Mouse (Mus musculus) urinary bladder, adult 18-20 months (tissue): ENCODE measurements around the gene Cdkal1.

ENCODE experiments used
- DNase-seq, 2 experiments: peaks; one replicate each; pipeline ENCODE4 v3.0.0; 2022; ENCODE audit warnings: low spot score in 2 of 2, mixed read lengths in 2 of 2

Cdkal1 gene

DNA sequence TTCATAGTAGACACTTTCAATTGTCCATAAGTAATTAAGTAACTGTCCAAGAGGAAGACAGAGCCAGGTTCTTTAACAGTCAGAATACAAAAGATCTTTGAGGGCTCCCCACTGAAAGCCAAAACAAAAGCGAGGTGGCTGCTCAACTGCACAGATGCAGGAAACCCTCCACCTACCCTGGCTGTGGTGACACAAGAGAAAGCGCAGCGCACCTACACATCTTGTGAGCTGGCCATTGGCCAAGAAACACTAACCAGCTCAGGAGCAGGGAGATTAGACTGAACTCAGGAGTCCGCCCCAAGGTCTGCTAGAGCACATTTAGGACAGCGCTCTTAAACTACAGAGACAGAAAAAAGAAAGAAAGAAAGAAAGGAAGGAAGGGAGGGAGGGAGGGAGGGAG lies 226.9 kb downstream of the Cdkal1 start:
- DNase-seq: peak; percentile 34 to 45

DNA sequence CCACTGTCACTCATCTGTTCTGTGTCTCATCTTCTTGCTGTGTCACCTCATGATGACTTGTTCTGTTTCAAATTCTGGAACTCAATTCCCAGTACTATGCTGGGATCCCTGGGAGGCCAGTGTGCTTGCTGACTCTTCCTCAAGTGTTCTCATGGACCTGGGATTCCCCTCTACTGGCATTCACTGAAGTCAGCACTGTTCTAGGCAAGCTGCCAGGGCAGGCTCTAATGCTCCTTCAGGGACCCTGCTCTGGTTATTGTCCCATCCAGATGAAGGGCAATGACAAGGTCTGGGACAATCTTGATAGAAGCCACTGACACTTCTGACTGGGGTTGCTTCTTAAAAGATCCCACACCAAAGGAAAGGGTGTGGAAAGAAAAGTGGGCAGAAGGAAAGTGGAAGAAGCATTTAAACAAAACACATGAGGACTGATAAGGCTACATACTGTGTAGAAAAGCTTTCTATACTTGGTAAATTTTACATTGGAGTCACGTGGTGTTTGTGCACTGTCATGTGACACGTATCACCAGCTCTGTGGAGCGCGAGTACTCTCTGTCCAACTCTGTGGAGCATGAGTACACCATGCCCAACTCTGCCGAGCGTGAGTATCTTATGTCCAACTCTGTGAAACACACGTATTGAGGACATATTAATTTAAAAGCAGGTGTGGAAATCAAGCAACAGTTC lies 227.9 kb downstream of the Cdkal1 start:
- peak in 1 of 2 experiments; percentile 28 for DNase-seq

DNA sequence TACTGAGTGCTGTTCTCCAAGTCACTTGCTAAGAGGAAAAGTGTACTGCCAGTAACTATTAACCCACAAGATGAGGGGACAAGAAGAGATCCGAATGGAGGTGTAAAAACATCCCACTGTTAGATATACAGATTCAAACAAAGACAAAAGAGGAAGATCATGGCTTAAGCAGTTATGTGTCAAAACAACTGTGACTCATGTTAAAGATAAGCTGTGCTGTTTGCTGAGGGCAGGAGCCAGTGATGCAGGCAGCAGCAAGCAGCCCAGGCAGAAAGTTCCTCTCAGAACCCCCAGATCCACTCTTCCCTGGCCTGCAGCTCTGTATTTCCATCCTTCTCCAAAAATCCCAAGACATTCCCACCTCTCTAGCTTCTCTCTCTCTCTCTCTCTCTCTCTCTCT lies 230.5 kb downstream of the Cdkal1 start:
- no peak for DNase-seq

DNA sequence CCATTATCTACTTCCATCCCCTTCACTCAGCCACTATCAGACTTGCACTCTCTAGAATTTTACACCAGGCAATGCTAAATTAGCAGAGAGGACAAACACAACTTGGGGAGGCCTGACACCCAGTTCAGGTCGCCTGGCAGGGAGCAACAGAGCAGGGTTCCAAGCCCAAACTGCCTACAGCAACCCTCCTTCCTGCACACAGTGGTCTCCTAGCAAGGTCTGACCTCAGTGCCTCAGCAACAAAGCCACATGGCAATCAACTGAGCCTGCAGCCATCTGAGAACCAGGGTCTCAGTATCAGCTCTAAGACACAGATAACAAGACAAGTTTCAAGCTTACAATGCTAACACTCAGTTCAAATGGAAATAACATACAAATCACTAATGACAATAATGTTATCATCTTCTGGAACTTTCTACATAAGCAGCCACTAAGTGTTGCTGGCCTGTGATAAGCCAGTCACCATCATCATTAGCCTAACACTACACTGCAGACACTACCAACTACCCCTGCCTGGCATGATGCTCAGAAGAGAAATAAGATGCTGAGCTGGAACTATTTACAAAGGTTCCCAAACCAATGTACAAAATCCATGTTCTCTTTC lies 231.7 kb downstream of the Cdkal1 start:
- no peak for DNase-seq

DNA sequence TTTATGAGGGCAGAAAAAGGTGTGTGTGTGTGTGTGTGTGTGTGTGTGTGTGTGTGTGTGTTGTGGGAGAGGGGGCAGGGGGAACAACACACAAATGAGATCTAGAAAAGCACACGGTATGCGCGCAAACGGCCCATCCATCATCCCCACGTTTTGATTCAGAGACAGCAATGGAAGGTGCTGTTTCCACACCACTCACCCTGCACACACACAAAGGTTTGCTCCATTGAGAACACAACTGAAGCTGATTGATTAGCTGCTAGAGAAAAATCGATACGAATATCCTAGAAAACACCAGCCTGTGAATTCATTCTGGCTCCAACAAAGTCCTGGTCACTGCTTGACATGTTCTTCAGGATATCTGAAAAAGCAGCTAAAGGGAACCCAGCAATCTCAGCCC lies 233.6 kb downstream of the Cdkal1 start:
- DNase-seq: no peak

DNA sequence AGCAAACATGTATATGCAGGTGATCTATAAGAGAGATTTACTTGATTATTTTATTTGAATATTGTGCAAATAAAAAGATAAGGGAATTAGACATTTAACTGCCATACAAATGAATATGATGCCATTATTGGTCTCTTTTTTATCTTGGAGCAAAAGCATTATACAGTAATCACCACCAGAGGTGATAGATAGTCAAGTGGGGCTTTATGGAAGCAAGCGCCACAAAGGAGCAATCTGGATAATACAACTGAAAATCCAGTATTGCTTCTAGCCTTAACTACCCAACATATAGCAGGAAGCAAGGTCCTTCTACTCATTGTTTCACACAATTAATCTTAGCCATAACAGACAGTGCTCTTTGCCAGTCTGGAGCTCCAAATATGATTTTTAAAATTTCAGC lies 234.1 kb downstream of the Cdkal1 start:
- no peak for DNase-seq

DNA sequence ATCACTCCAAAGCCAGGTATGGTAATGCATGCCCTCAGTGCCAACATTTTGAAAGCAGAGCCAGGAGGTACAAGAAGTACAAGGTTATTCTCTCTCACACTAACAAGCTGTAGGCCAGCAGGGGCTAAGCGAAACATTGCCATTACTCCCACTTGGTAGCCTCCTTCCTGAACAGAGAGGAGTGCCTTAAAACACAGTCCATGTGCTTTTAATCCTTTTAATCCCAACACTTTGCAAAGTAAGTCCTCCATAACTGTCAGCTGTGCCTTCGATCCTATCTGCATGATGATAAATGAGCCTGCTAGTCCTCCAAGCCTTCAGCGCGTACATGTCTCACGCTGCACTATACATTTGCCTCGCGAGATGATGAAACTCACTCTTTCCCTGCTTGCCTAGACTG lies 234.6 kb downstream of the Cdkal1 start:
- no peak for DNase-seq

DNA sequence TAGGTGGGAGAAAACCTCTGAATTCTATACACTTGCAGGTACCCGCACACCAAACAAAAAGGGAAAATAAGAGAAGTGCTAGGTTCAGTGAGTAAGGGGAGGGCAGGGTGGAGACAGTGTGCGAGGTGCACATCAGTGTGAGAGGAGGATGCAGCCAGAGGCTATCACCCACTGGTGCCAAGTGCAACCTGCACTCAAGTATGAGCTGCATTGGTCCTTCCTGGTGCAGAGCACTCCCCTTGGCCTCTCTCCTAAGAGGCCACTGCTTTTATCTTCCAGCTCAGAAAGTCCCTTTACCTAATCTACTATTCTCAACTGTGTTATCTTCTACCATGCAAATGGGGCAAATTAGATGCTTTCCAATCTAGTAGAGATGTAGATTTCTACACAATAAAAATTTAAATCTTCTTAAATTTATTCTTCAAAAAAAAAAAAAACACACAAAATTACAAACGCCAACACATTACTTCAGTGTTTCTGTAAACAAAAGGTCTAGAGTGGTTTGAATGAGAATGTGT lies 238.8 kb downstream of the Cdkal1 start:
- DNase-seq: no peak

DNA sequence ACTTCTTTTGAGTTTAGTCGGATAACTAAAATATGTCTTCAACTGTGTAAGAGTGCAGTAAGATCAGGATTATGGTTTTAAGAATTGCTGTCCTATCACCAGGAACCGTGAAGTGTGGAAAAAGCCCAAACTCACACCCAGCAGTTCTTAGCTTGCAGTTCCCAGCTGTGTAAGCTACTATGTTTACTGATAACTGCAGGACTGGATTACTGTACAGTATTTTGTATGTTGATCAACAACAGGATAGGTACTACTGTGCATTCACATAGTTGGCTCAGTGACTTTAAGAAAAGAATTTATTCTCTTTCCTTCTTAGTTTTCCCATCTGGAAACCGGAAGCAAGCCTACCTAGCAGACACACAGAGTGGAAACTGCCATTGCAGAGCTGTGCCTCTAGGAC lies 239.5 kb downstream of the Cdkal1 start:
- DNase-seq: no peak

DNA sequence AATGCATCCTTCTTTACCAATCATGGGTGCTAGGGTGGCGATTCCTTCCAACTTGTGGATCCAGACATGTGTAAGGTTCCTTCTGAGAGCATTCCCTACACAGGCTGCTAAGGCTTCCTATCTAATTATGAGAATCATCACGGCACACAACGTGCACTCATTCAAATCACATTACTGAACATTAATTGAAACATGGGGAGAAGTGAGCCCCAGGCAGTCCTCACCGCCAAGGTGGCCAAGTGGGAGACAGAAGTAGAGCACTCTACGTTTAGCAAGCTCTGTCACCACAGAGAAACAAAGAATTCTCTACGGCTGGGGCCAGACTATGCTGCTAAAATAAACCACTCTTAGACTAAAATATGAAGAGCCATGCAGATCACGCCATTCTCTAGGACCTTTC lies 240.4 kb downstream of the Cdkal1 start:
- no peak for DNase-seq

DNA sequence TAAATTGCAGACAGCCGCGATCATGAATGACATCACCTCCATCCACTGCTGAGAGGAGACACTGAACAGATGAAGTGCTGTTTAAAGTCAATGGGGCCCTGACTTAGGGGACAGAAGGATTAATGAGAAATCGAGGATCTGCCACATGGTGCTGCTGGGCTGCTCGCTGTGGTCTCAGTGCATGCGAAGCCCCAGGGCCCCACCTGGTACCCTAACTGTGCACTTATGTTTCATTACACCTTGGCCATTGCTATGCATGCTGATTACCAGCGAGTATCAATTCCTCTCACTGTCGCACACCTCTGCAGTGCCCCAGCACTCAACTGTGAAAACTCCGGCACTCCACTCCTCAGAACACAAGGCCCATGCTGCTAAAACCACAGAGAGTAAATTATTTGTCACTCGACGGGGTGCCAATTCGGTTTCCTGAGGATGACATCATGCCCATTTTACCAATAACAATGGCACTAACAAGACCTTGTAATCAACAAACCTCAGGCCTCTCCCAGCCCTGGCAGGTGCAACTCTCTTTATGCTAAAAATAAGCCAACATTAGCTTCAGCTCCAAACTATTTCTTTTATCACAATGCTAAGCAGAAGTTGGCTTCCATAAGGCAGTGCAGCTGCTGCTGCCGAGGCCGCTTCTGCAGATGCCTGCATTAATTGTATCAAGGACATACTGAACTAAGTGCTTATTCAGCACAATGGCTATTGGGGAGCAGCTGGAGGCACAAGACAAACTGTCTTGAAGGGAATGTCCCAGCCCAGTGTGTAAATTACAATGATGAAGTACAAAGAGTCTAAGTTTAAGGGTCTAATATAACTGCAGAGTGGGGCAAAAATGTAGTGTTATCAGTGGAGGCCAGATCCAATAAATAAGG lies 245.2 kb downstream of the Cdkal1 start:
- no peak for DNase-seq

DNA sequence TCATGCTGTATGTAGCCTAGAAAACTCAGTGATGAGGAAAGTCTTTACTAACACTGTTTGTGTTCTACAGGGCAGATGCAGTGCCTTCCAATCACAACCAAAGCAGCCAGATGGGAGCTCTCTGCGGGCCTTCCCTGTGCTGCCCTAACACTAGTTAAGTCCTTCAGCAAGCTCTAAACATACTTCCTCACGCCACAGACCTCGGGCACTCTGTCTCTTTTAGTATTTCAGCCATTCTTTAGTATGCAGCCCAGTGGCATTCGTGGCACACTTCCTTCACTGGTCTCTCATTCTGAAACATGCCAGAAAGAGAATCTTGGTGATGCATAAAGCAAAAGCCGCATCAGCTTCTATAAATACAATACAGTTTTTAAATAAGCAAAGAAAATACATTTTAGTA lies 246.0 kb downstream of the Cdkal1 start:
- DNase-seq: no peak

DNA sequence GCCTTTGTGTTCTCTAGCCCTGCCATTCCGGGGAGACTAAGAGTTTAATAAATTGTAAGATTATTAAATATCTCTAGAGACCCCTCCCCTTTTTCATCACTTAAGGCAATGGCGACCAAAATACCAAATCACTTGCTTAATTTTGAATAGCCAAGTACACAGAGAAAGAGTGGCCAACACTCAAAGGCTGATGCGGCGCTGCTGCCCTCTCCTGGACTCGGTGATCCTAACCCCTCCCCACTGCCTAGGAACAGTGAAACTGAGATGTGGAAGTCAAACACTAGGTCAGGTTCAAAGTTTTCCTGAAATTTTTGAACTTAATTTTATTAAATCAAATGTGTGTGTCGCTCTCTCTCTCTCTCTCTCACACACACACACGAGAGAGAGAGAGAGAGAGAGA lies 251.2 kb downstream of the Cdkal1 start:
- DNase-seq: peak; percentile 42 to 45

DNA sequence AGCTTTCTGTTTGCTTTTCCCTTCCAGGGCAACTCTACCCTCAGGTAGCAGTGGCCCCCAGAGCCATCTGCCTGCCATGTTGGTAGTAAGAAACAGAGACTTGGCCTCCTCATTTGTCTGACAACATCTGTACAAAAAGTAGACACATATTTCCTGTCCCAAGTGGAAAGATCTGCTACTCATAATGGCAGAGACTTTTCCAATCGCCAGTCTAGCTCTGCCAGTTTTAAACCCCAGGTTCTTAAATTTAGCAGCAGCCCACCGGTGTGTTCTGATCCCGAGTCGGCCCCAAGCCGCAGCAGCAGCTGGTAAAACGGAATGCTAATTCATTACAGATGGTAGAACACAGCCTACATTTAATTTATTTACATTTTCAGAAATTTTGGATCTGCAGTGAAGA lies 251.9 kb downstream of the Cdkal1 start:
- DNase-seq: no peak

DNA sequence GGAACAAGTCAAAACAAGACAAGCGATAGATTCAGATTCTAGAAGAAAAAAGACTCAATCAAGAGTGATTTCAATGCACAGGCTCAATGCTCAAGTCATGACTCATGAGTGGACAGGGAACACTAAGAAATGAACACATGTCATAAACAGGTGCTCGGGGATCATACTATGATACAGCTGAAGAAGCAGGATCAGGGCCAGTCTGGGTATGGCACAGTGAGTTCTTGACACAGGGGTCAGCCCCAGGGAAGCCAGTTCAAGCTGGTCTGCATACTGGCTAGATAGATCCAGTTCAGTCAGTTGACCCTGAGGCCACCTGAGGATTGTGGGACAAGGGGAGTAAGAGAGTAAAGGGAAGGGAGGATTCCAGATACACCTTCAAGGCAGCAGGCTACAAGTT lies 254.4 kb downstream of the Cdkal1 start:
- DNase-seq: no peak

DNA sequence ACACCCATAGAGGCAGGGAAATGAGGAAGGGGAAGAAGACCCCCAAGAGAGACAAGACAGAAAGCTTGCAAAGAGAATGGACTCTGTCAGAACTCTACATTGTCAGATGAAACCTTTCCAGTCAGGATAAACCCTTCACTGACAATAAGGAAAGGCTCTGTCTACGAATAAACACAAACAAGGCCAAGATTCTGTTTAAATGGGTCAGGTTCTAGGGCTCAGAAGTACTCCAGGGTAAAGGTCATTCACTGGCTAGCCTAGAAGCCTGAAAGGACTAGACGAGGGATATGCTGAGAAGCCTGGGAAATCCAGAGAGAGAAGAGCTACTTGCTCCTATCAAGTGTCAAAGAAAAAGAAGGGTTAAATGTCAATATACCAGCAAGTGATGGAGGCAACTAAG lies 255.8 kb downstream of the Cdkal1 start:
- DNase-seq: no peak

DNA sequence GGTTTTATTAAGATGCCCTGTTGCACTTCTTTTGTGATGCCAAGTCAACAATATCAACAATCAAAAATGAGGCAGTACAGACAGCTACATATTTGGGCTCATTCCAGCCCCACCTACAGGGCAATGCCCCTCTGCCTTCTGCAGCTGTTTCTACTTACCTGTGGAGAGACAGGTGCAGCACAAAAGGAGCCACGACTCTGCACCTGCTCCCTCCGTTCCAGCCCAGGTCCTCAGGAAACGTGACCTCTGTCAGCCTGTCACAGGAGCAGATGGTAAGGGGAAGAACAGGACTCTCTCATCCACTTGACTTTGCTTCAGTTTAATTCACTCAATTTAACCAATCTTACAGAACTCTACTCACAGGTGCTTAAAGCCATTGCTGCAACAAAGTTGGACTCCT lies 258.7 kb downstream of the Cdkal1 start:
- no peak for DNase-seq

DNA sequence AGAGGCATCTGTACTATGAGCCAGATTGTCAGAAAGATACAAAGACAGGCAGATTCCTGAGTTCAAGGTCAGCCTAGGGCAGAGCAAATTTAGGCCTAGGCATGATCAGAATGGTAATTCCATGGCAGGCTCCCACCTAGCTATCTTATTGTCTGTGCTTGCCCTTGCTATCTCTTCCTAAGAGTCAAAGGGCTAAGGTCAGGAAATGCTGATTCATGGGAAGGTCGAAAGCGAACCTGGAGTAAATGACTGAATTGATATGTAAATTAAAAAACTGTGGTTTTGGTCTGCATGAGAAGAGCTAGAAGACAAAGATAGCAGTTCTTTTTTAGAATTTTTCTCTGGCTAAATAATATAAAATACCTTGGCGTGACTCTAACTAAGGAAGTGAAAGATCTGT lies 262.4 kb downstream of the Cdkal1 start:
- no peak for DNase-seq

DNA sequence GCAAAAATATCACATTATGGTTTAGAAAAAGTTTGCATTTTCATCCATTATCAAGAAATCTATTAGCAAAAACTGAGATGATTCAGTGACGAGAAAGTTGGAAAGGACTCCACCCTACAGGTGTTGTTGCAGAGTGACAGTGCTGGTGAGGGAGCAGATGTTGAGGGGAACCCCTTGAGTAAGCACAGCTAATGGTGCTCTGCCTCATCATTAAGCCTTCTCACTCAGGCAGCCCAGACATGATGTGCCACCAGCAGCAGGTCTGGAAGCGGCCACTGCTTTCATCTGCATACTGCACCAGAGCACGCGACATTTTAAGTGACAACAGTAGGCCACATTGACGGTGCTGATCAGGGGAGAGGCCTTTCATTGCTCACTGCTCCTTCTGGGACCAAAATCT lies 264.8 kb downstream of the Cdkal1 start:
- no peak for DNase-seq

DNA sequence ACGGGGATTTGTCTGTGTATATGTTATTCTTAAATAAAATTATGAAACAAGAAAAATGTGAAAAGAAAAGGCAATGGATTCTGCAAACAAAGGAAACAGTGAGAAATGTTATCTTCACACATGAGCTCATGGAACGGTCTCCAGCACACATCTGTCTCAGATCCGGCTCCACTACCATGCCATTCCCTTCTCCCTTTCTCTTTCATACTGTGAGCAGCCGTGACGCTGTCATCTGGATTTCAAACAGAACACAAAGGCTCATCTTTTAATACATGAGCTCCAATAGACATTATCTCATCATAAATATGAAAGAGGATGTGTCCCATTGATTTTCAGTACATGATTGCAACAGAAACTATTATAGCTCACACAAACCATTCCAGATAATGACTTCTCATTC lies 265.3 kb downstream of the Cdkal1 start:
- DNase-seq: no peak

DNA sequence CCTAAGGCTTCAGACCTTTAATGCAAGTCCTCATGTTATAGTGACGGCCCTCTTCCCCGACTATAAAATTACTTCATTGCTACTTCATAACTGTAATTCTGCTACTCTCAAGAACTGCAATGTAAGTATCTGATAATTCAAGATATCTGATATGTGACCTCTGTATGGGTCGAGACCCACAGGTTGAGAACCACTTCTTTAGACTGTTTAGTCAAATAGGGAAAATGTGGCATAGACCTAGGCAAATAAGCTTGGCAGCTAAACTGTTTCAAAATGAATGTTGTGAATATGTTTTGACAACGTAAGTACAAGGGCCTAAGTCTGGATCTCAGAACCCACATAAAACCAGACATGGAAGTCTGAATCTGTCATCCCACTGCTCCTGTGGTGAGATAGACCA lies 266.8 kb downstream of the Cdkal1 start:
- DNase-seq: no peak

DNA sequence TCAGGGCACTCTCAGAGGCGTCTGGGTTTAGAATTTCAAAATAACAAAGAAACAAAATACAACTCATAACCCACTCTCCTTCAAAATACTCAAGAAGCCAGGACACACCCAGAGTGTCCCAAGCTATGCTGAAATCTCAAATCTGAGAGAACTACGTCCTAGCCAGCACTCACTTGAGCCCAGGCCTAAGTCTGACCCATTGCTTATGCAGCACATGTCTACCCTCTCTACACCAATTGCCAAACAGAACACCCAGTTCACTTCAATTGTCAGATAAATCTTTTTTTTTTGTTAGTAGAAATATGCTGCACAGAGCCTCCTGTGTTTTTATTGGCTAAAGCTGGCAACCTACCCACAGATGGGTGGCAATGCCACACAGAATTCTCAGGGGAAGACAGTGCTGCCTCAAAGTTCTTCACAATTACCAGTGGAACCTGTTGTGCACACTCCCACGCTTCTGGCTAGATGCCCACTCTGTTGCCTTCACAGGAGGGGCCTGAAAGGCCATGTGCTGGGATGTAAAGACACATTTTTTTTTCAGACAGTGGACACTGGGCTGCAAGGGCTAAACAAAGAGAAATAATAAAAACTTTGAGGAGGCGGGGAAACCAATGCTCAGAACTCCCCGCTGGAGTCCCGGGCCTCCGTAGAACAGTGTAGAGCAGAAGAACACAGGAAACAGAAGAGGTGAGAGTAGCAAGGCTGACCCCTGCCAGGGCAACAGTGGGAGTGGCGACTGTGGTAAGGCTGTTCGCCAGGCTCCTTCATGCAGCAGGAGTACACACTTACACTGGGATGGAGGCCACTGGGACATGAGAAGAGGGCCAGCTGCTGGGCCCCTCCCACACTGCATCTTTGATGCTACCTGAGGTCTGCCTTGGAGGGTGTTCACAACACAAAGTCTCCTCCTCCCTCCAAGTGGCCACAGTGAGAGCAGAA lies 273.4 kb downstream of the Cdkal1 start:
- DNase-seq: no peak
